Mouse (Mus musculus): ENCODE measurements around the gene Olfr552. TPM values are rescaled to one million over a fixed set of nuclear protein-coding genes. Genes with fewer than 3 reads are reported as not detected.

The Olfr552 gene
- total RNA-seq, 2 experiments from 2014 or later: not detected

Other genes starting within 250 kb of the Olfr552 start
- gene Rrm1, start 156.1 kb upstream of the Olfr552 start, total RNA-seq (2021): 10 to 100 TPM; 14.5 TPM
- not detected for gene Olfr543, start 116.1 kb upstream of the Olfr552 start, total RNA-seq (2021)
- gene Olfr544, start 109.5 kb upstream of the Olfr552 start, total RNA-seq (2021): not detected
- gene Olfr545, start 98.2 kb upstream of the Olfr552 start, total RNA-seq (2021): not detected
- gene Olfr547, start 63.0 kb upstream of the Olfr552 start, total RNA-seq (2021): not detected
- gene Olfr548-ps1, start 56.9 kb upstream of the Olfr552 start, total RNA-seq (2021): not detected
- gene Olfr549, start 47.9 kb upstream of the Olfr552 start, total RNA-seq (2021): not detected
- 1 to 10 TPM; 1.8 to 2.9 TPM for gene Trim21, start 32.3 kb upstream of the Olfr552 start, total RNA-seq (2021)
- gene Olfr550, start 26.3 kb upstream of the Olfr552 start, total RNA-seq (2021): under 1 TPM; 0.24 to 0.51 TPM
- not detected for gene Olfr551, start 5.9 kb upstream of the Olfr552 start, total RNA-seq (2021)
- gene Olfr553, start 20.4 kb downstream of the Olfr552 start, total RNA-seq (2021): not detected
- not detected for gene Olfr554, start 40.7 kb downstream of the Olfr552 start, total RNA-seq (2021)
- gene Olfr555, start 61.1 kb downstream of the Olfr552 start, total RNA-seq (2021): not detected
- gene Olfr556, start 67.1 kb downstream of the Olfr552 start, total RNA-seq (2021): not detected
- 1 to 10 TPM; 4.9 to 5.4 TPM for gene Trim68, start 89.6 kb downstream of the Olfr552 start, total RNA-seq (2021)
- gene Olfr557, start 98.1 kb downstream of the Olfr552 start, total RNA-seq (2021): not detected
- gene Olfr558, start 104.4 kb downstream of the Olfr552 start, total RNA-seq (2021): under 1 TPM; 0.15 to 0.32 TPM
- gene Olfr33, start 121.3 kb downstream of the Olfr552 start, total RNA-seq (2021): not detected
- not detected for gene Olfr559, start 129.7 kb downstream of the Olfr552 start, total RNA-seq (2021)
- not detected for gene Olfr560, start 161.6 kb downstream of the Olfr552 start, total RNA-seq (2021)
- gene Olfr78, start 161.7 kb downstream of the Olfr552 start, total RNA-seq (2021): under 1 TPM; 0.51 to 0.55 TPM
- gene Olfr561, start 173.5 kb downstream of the Olfr552 start, total RNA-seq (2021): not detected
- not detected for gene Olfr564, start 205.7 kb downstream of the Olfr552 start, total RNA-seq (2021)